Mouse (Mus musculus): ENCODE measurements around the gene Kidins220. TPM values are rescaled to one million over a fixed set of nuclear protein-coding genes. Genes with fewer than 3 reads are reported as not detected.

Kidins220 gene
- polyA plus RNA-seq, 2 experiments = 31.6 to 46.1 TPM

- 90% methylated on average over 5 of the region's 5 CpGs for WGBS
- DNase-seq (ENCODE audit: low spot score) = no peak
These were observed 39.7 kb downstream of the Kidins220 start for GRCm38 (mm10) chr12:25014307-25014927.

GRCm38 (mm10) chr12:25014938-25015337, 40.2 kb downstream of the Kidins220 start:
- WGBS = 71% methylated on average over 7 of the region's 7 CpGs

More at GRCm38 (mm10) chr12:25014307-25014927, 39.7 kb downstream of the Kidins220 start:
- no peak overlapping the region for H3K9ac ChIP-seq (ENCODE audit: low read depth, low read length, severe bottlenecking)
- H3K27ac ChIP-seq (replicated peaks; ENCODE audit: low read depth, low read length) = no peak overlapping the region
- no peak overlapping the region for H3K4me3 ChIP-seq (replicated peaks; ENCODE audit: low read length)
- ATAC-seq (ENCODE audit: low FRiP score, low read depth) = no peak
- no peaks in the 10 kb centered on the region for H3K27me3 ChIP-seq (ENCODE audit: control insufficient read depth, insufficient read depth, low read length)
- no peaks in the 10 kb centered on the region for H3K9me3 ChIP-seq (ENCODE audit: control insufficient read depth, low read length)
- H3K4me2 ChIP-seq (replicated peaks; ENCODE audit: low read depth, low read length, severe bottlenecking) = no peak overlapping the region
- H3K4me1 ChIP-seq (ENCODE audit: control insufficient read depth, insufficient read depth, low read length) = no peaks in the 10 kb centered on the region
- TF ChIP-seq POLR2A (IDR thresholded peaks at IDR 0.05; ENCODE audit: borderline replicate concordance, extremely low read depth, insufficient read depth, insufficient read length) = no peak
- H3K36me3 ChIP-seq (ENCODE audit: control insufficient read depth, insufficient read depth, low read length) = peaks cover 88% of the 10 kb centered on the region

GRCm38 (mm10) chr12:25016995-25017394, 42.3 kb downstream of the Kidins220 start:
- 84% methylated on average over 4 of the region's 4 CpGs for WGBS
- no peak overlapping the region for H3K27ac ChIP-seq (replicated peaks; ENCODE audit: low read depth, low read length)
- no peak overlapping the region for H3K9ac ChIP-seq (ENCODE audit: low read depth, low read length, severe bottlenecking)
- no peak overlapping the region for H3K4me2 ChIP-seq (replicated peaks; ENCODE audit: low read depth, low read length, severe bottlenecking)
- no peaks in the 10 kb centered on the region for H3K27me3 ChIP-seq (ENCODE audit: control insufficient read depth, insufficient read depth, low read length)
- H3K9me3 ChIP-seq (ENCODE audit: control insufficient read depth, low read length) = no peaks in the 10 kb centered on the region
- ATAC-seq (ENCODE audit: low FRiP score, low read depth) = no peak
- DNase-seq (ENCODE audit: low spot score) = no peak
- peaks cover 75% of the 10 kb centered on the region for H3K36me3 ChIP-seq (ENCODE audit: control insufficient read depth, insufficient read depth, low read length)
- H3K4me3 ChIP-seq (replicated peaks; ENCODE audit: low read length) = no peak overlapping the region
- TF ChIP-seq POLR2A (IDR thresholded peaks at IDR 0.05; ENCODE audit: borderline replicate concordance, extremely low read depth, insufficient read depth, insufficient read length) = no peak
- H3K4me1 ChIP-seq (ENCODE audit: control insufficient read depth, insufficient read depth, low read length) = no peaks in the 10 kb centered on the region

More at GRCm38 (mm10) chr12:25014938-25015337, 40.2 kb downstream of the Kidins220 start:
- no peak overlapping the region for H3K9ac ChIP-seq (ENCODE audit: low read depth, low read length, severe bottlenecking)
- ATAC-seq (ENCODE audit: low FRiP score, low read depth) (no peak), DNase-seq (ENCODE audit: low spot score) (peak; percentile 18)
- H3K4me3 ChIP-seq (replicated peaks; ENCODE audit: low read length) = no peak overlapping the region
- H3K27ac ChIP-seq (replicated peaks; ENCODE audit: low read depth, low read length) = no peak overlapping the region
- peaks cover 84% of the 10 kb centered on the region for H3K36me3 ChIP-seq (ENCODE audit: control insufficient read depth, insufficient read depth, low read length)
- no peak for TF ChIP-seq POLR2A (IDR thresholded peaks at IDR 0.05; ENCODE audit: borderline replicate concordance, extremely low read depth, insufficient read depth, insufficient read length)
- no peaks in the 10 kb centered on the region for H3K4me1 ChIP-seq (ENCODE audit: control insufficient read depth, insufficient read depth, low read length)
- H3K27me3 ChIP-seq (ENCODE audit: control insufficient read depth, insufficient read depth, low read length) = no peaks in the 10 kb centered on the region
- no peaks in the 10 kb centered on the region for H3K9me3 ChIP-seq (ENCODE audit: control insufficient read depth, low read length)
- no peak overlapping the region for H3K4me2 ChIP-seq (replicated peaks; ENCODE audit: low read depth, low read length, severe bottlenecking)

- H3K9ac ChIP-seq (ENCODE audit: low read depth, low read length, severe bottlenecking) = no peak overlapping the region
- ATAC-seq (ENCODE audit: low FRiP score, low read depth) = no peak
- H3K36me3 ChIP-seq (ENCODE audit: control insufficient read depth, insufficient read depth, low read length) = peaks cover 45% of the 10 kb centered on the region
- no peaks in the 10 kb centered on the region for H3K4me1 ChIP-seq (ENCODE audit: control insufficient read depth, insufficient read depth, low read length)
- no peak overlapping the region for H3K27ac ChIP-seq (replicated peaks; ENCODE audit: low read depth, low read length)
- H3K9me3 ChIP-seq (ENCODE audit: control insufficient read depth, low read length) = no peaks in the 10 kb centered on the region
- TF ChIP-seq POLR2A (IDR thresholded peaks at IDR 0.05; ENCODE audit: borderline replicate concordance, extremely low read depth, insufficient read depth, insufficient read length) = no peak
- no peak for DNase-seq (ENCODE audit: low spot score)
- no peaks in the 10 kb centered on the region for H3K27me3 ChIP-seq (ENCODE audit: control insufficient read depth, insufficient read depth, low read length)
- H3K4me2 ChIP-seq (replicated peaks; ENCODE audit: low read depth, low read length, severe bottlenecking) = no peak overlapping the region
- no peak overlapping the region for H3K4me3 ChIP-seq (replicated peaks; ENCODE audit: low read length)
- WGBS = 87% methylated on average over 5 of the region's 5 CpGs
These were observed 46.3 kb downstream of the Kidins220 start for GRCm38 (mm10) chr12:25021057-25021456.

GRCm38 (mm10) chr12:25024862-25025545, 50.3 kb downstream of the Kidins220 start:
- no peak for ATAC-seq (ENCODE audit: low FRiP score, low read depth)

More at GRCm38 (mm10) chr12:25024862-25025545, 50.3 kb downstream of the Kidins220 start:
- Histone ChIP-seq H3K4me2 (replicated peaks; ENCODE audit: low read depth, low read length, severe bottlenecking) (no peak overlapping the region), H3K4me1 (ENCODE audit: control insufficient read depth, insufficient read depth, low read length) (no peaks in the 10 kb centered on the region), H3K27ac (replicated peaks; ENCODE audit: low read depth, low read length) (no peak overlapping the region), H3K27me3 (ENCODE audit: control insufficient read depth, insufficient read depth, low read length) (no peaks in the 10 kb centered on the region), H3K36me3 (ENCODE audit: control insufficient read depth, insufficient read depth, low read length) (peaks cover 17% of the 10 kb centered on the region), H3K4me3 (replicated peaks; ENCODE audit: low read length) (no peak overlapping the region), H3K9ac (ENCODE audit: low read depth, low read length, severe bottlenecking) (no peak overlapping the region), H3K9me3 (ENCODE audit: control insufficient read depth, low read length) (no peaks in the 10 kb centered on the region)
- TF ChIP-seq POLR2A (IDR thresholded peaks at IDR 0.05; ENCODE audit: borderline replicate concordance, extremely low read depth, insufficient read depth, insufficient read length) = no peak
- 63% methylated on average over 9 of the region's 9 CpGs for WGBS
- no peak for DNase-seq (ENCODE audit: low spot score)

All from limb, embryonic 14.5 days (tissue).